In the genomic region with DNA sequence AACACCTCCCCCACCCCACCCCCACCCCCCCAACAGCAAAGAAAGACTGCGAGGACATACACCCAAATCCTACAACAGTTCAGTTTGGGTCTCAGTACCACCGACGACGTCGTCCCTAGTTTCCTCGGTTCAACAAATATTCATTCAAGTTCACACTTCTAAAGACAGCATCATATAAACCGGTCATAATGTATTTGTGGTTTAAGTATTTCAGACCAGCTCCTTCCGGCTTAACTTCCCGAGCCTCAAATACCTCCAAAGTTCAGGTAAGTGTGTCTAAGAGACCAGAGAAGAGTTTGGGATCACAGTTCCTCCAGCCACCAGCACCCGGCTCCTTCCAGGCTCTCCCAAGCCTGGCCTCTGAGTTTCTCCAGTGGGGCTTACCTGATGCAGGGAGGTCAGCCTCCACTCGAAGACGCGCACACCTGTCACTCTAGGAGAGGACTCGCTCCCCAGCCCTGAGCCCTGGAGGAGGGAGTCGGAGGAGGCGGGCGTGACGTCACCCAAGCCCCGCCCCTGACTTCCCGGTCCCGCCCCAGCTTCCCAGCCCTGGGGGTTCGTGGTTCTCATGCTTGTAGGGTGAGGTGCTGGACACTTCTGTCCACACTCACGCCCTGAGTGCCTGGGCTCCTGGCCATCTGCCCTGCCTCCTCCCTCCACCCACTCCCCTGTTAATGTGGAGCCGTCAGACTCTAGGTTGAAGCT, we compare ENCODE assay signal across 8 mouse cellular contexts. TPM values are rescaled to one million over a fixed set of nuclear protein-coding genes. Genes with fewer than 3 reads are reported as not detected.
DNase-seq lines count a peak whose midpoint lies in the region; ATAC-seq and TF ChIP-seq lines count a peak whose summit lies in the region.

A gene (minus strand): TSS at position 461 of the 705 bp plus-strand sequence.

- H3K36me3 ChIP-seq in intestine, embryonic 16.5 days (ENCODE audit: control insufficient read depth, insufficient read depth, low read length): no peaks in the 10 kb centered on the region
- no peaks in the 10 kb centered on the region for H3K36me3 ChIP-seq in limb, embryonic 11.5 days (ENCODE audit: control insufficient read depth, insufficient read depth, low read length)
- H3K36me3 ChIP-seq in midbrain, embryonic 11.5 days (ENCODE audit: control insufficient read depth, insufficient read depth, low read length): no peaks in the 10 kb centered on the region
- no peaks in the 10 kb centered on the region for H3K36me3 ChIP-seq in thymus, adult 2 months (ENCODE audit: control insufficient read depth, insufficient read depth, low read length)

- H3K9me3 ChIP-seq in intestine, embryonic 16.5 days (ENCODE audit: control insufficient read depth, low read length): no peaks in the 10 kb centered on the region
- no peaks in the 10 kb centered on the region; the same call in 1 of the 2 replicates for H3K9me3 ChIP-seq in limb, embryonic 11.5 days (ENCODE audit: control insufficient read depth, low read length)
- H3K9me3 ChIP-seq in midbrain, embryonic 11.5 days (ENCODE audit: control insufficient read depth, low read length): no peaks in the 10 kb centered on the region

- no peak within 1 kb of the TSS for H3K27ac ChIP-seq in cortical plate, adult 2 months (ENCODE audit: insufficient read depth, low read length)
- H3K27ac ChIP-seq in intestine, embryonic 16.5 days (ENCODE audit: low read length): no peak within 1 kb of the TSS
- no peak within 1 kb of the TSS for H3K27ac ChIP-seq in limb, embryonic 11.5 days (replicated peaks; ENCODE audit: low read depth, low read length)
- no peak within 1 kb of the TSS for H3K27ac ChIP-seq in midbrain, embryonic 11.5 days (ENCODE audit: low read depth, low read length)
- H3K27ac ChIP-seq in thymus, adult 2 months (ENCODE audit: control insufficient read depth, insufficient read depth, low read length): no peak within 1 kb of the TSS

- peak; percentile 93 for ATAC-seq in intestine, embryonic 16.5 days
- peak; percentile 67; the same call in 1 of the 2 replicates for ATAC-seq in limb, embryonic 11.5 days (ENCODE audit: insufficient number of reproducible peaks, low FRiP score, low TSS enrichment, low read depth)
- ATAC-seq in midbrain, embryonic 11.5 days (ENCODE audit: low FRiP score): peak; percentile 70

- H3K27me3 ChIP-seq in intestine, embryonic 16.5 days (replicated peaks; ENCODE audit: control insufficient read depth, insufficient read depth, low read length): no peaks in the 10 kb centered on the region
- no peaks in the 10 kb centered on the region for H3K27me3 ChIP-seq in limb, embryonic 11.5 days (ENCODE audit: control insufficient read depth, insufficient read depth, low read length)
- no peaks in the 10 kb centered on the region for H3K27me3 ChIP-seq in midbrain, embryonic 11.5 days (ENCODE audit: control insufficient read depth, insufficient read depth, low read length)
- no peaks in the 10 kb centered on the region for H3K27me3 ChIP-seq in thymus, adult 2 months (ENCODE audit: control insufficient read depth, insufficient read depth, low read length)

- TF ChIP-seq CTCF in cortical plate, adult 2 months (IDR thresholded peaks at IDR 0.05; ENCODE audit: extremely low read depth, insufficient read depth, low read length): no peak
- no peak for TF ChIP-seq CTCF in thymus, adult 2 months (IDR thresholded peaks at IDR 0.05; ENCODE audit: borderline replicate concordance, control insufficient read depth, extremely low read depth, insufficient read depth, low read length, poor library complexity)

- H3K9ac ChIP-seq in intestine, embryonic 16.5 days (ENCODE audit: low read depth, low read length): peak within 1 kb of the TSS; percentile 62
- peak within 1 kb of the TSS; percentile 50; the same call in 1 of the 2 replicates for H3K9ac ChIP-seq in limb, embryonic 11.5 days (ENCODE audit: low read length)
- peak within 1 kb of the TSS; percentile 29; the same call in 1 of the 2 replicates for H3K9ac ChIP-seq in midbrain, embryonic 11.5 days (ENCODE audit: low read length)

- H3K4me2 ChIP-seq in intestine, embryonic 16.5 days (ENCODE audit: low read depth, low read length): peak within 1 kb of the TSS; percentile 84
- peak within 1 kb of the TSS; percentile 66 for H3K4me2 ChIP-seq in limb, embryonic 11.5 days (ENCODE audit: low read depth, severe bottlenecking)
- peak within 1 kb of the TSS; percentile 40 for H3K4me2 ChIP-seq in midbrain, embryonic 11.5 days

- WGBS in intestine, embryonic 16.5 days: 3% methylated on average over 24 of the region's 24 CpGs
- WGBS in limb, embryonic 11.5 days: 3% methylated on average over 24 of the region's 24 CpGs
- WGBS in midbrain, embryonic 11.5 days: 1% methylated on average over 24 of the region's 24 CpGs
- 4% methylated on average over 24 of the region's 24 CpGs for WGBS in thymus, adult 2 months

- no peak for TF ChIP-seq POLR2A in cortical plate, adult 2 months (IDR thresholded peaks at IDR 0.05; ENCODE audit: extremely low read depth, insufficient read depth, low read length)
- no peak for TF ChIP-seq POLR2A in thymus, adult 2 months (IDR thresholded peaks at IDR 0.05; ENCODE audit: control insufficient read depth, extremely low read depth, insufficient read depth, low read length, poor library complexity)

- peak within 1 kb of the TSS; percentile 22; the same call in 1 of the 2 replicates for H3K4me3 ChIP-seq in cortical plate, adult 2 months (ENCODE audit: insufficient read depth, low read length)
- H3K4me3 ChIP-seq in intestine, embryonic 16.5 days (ENCODE audit: low read length): peak within 1 kb of the TSS; percentile 44
- peak within 1 kb of the TSS; percentile 30 for H3K4me3 ChIP-seq in limb, embryonic 11.5 days (ENCODE audit: low read depth, low read length)
- H3K4me3 ChIP-seq in midbrain, embryonic 11.5 days (ENCODE audit: low read depth, low read length): peak within 1 kb of the TSS; percentile 11
- no peak within 1 kb of the TSS for H3K4me3 ChIP-seq in thymus, adult 2 months (ENCODE audit: control insufficient read depth, insufficient read depth, low read length)

- DNase-seq in right cerebral cortex, postnatal 10 days (ENCODE audit: low spot score in 2 of 2): peak; percentile 43 to 58
- no peak for DNase-seq in right cerebral cortex, postnatal 14 days
- DNase-seq in gonadal fat pad, adult 2 months (ENCODE audit: low read depth): no peak
- peak; percentile 82 for DNase-seq in limb, embryonic 11.5 days (ENCODE audit: low spot score)
- DNase-seq in midbrain, embryonic 11.5 days (ENCODE audit: low spot score, missing footprints): peak; percentile 97
- peak; percentile 52 for DNase-seq in thymus, adult 2 months

- H3K4me1 ChIP-seq in cortical plate, adult 2 months (ENCODE audit: control insufficient read depth, insufficient read depth, low read length): no peaks in the 10 kb centered on the region
- peaks cover 9% of the 10 kb centered on the region; the same call in 1 of the 2 replicates for H3K4me1 ChIP-seq in intestine, embryonic 16.5 days (ENCODE audit: control insufficient read depth, insufficient read depth, low read length)
- H3K4me1 ChIP-seq in limb, embryonic 11.5 days (ENCODE audit: control insufficient read depth, insufficient read depth, low read length): peaks cover 3% of the 10 kb centered on the region; the same call in 1 of the 2 replicates
- H3K4me1 ChIP-seq in midbrain, embryonic 11.5 days (ENCODE audit: control insufficient read depth, insufficient read depth, low read length): no peaks in the 10 kb centered on the region
- peaks cover 13% of the 10 kb centered on the region for H3K4me1 ChIP-seq in thymus, adult 2 months (replicated peaks; ENCODE audit: control insufficient read depth, insufficient read depth, low read length)

RNA-seq across cellular contexts. Expression of the gene that starts here (rescaled TPM):
- 185 and 194 TPM in 2 replicates for polyA plus RNA-seq in cortical plate, adult 2 months (2012; rRNA removed)
- polyA plus RNA-seq in gonadal fat pad, adult 2 months (2012; rRNA removed): 77.4 and 101 TPM in 2 replicates
- polyA plus RNA-seq in intestine, embryonic 16.5 days (2015; fragmentation: Nextera tagmentation; extraction: Ambion mirVana): 28.9 and 30.8 TPM in 2 replicates
- 149 and 156 TPM in 2 replicates for polyA plus RNA-seq in limb, embryonic 11.5 days (2014; fragmentation: Nextera tagmentation; extraction: Ambion mirVana)
- polyA plus RNA-seq in midbrain, embryonic 11.5 days (2014; fragmentation: Nextera tagmentation; extraction: Ambion mirVana): 175 and 182 TPM in 2 replicates
- 155 and 173 TPM in 2 replicates for polyA plus RNA-seq in thymus, adult 2 months (2012; rRNA removed)

Comparison
In these comparisons a context has a peak if more than half of its experiments do, and no peak if none do; other contexts are left out.
1. DNase-seq: peak in right cerebral cortex, postnatal 10 days (2 of 2), limb, embryonic 11.5 days (single experiment), midbrain, embryonic 11.5 days (single experiment) and thymus, adult 2 months (single experiment); none in right cerebral cortex, postnatal 14 days (single experiment) and gonadal fat pad, adult 2 months (single experiment).
2. Peak in every context shown above with its lines, with median percentiles within 50 percentile points of each other: ATAC-seq, H3K4me2 ChIP-seq and H3K9ac ChIP-seq.